Mouse (Mus musculus): ENCODE data around the gene Ass1. TPM values are rescaled to one million over a fixed set of nuclear protein-coding genes. Genes with fewer than 3 reads are reported as not detected.

The Ass1 gene
- total RNA-seq, 2 experiments from 2014 or later: 27.5 to 27.7 TPM

GRCm38 (mm10) chr2:31476107-31476820, 6.3 kb downstream of the Ass1 start:
- H3K27ac ChIP-seq: no peak overlapping the region
- no peak for DNase-seq (ENCODE audit: low spot score in 2 of 2)
- no peak for TF ChIP-seq CTCF (conservative IDR thresholded peaks at IDR 0.05)
- H3K4me3 ChIP-seq: no peak overlapping the region

- TF ChIP-seq CTCF (conservative IDR thresholded peaks at IDR 0.05): no peak
- no peak for DNase-seq (ENCODE audit: low spot score in 2 of 2)
- Histone ChIP-seq H3K4me3 (no peak overlapping the region), H3K27ac (no peak overlapping the region)
Measured at GRCm38 (mm10) chr2:31477234-31478161, 7.5 kb downstream of the Ass1 start.

GRCm38 (mm10) chr2:31482914-31483575, 13.0 kb downstream of the Ass1 start:
- peak; percentile 80 to 90 for DNase-seq (ENCODE audit: low spot score in 2 of 2)
- Histone ChIP-seq H3K4me3 (no peak overlapping the region), H3K27ac (no peak overlapping the region)
- TF ChIP-seq CTCF (conservative IDR thresholded peaks at IDR 0.05): peak; percentile 99

DNA sequence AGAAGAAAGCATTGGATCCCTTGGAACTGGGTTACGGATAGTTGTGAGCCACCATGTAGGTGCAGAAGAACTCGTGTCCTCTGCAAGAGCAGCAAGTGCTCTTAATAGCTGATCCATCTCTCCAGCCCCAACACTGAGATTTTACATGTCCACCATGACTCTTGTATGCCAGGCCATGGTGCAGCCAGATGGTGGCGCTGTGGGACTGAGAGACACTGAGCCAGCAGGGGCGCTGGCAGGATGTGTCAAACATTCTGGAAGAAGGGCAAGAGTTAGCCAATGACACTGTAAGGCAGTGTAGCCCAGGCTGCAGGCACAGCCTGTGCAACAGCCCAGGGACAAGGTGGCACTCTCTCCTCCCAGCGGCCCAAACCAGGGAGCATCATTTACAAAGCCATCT, 14.2 kb downstream of the Ass1 start:
- Histone ChIP-seq H3K27ac (no peak overlapping the region), H3K4me3 (no peak overlapping the region)
- TF ChIP-seq CTCF (conservative IDR thresholded peaks at IDR 0.05): peak; percentile 95
- peak; percentile 48 to 82 for DNase-seq (ENCODE audit: low spot score in 2 of 2)

DNA sequence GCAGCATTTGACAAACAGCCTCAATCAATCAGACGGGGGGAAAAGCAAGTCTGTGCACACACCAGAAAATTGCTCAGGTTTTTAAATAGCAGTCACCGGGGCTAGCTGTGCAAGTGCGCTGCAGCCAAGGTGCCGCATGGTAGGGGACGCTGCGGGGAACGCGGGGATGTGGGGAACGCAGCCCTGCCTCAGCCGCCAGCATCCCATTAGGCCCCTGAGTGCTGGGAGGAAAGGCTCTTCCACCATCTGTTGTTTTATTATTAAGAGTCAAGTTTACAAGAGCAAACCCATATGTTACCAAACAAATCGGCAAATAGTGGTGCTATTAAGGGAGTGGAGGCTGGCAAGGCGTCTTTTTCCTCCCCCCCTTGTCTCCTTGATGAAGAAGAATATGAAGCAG, 19.2 kb downstream of the Ass1 start:
- no peak for TF ChIP-seq CTCF (conservative IDR thresholded peaks at IDR 0.05)
- no peak for DNase-seq (ENCODE audit: low spot score in 2 of 2)
- Histone ChIP-seq H3K4me3 (no peak overlapping the region), H3K27ac (no peak overlapping the region)

- TF ChIP-seq CTCF (conservative IDR thresholded peaks at IDR 0.05): no peak
- no peak overlapping the region for H3K4me3 ChIP-seq
- no peak for DNase-seq (ENCODE audit: low spot score in 2 of 2)
- no peak overlapping the region for H3K27ac ChIP-seq
Measured at GRCm38 (mm10) chr2:31490556-31490955, 20.5 kb downstream of the Ass1 start.

GRCm38 (mm10) chr2:31492308-31492707, 22.3 kb downstream of the Ass1 start:
- peak; percentile 33 for TF ChIP-seq CTCF (conservative IDR thresholded peaks at IDR 0.05)

DNA sequence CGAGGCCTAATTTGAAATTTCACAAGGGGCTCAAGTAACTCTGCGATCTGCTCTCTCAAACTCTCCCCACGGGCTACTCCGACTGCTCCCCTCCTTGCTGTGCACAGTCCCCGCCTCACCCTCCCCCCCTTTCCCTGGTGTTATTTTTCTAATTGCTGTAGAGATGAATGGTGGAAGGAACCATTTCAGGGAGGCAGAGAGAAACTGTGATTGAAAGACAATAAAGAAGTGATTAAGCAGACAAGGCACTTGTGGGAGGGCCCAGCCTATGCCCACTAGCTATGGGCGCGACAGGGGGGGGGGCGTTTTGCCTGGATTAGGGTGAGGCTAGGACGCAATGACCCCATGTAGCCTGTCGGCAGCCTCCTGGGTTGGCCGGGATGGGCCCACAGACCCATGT, 23.2 kb downstream of the Ass1 start:
- Histone ChIP-seq H3K4me3 (no peak overlapping the region), H3K27ac (no peak overlapping the region)
- no peak for TF ChIP-seq CTCF (conservative IDR thresholded peaks at IDR 0.05)
- DNase-seq (ENCODE audit: low spot score in 2 of 2): no peak

More at GRCm38 (mm10) chr2:31492308-31492707, 22.3 kb downstream of the Ass1 start:
- DNase-seq (ENCODE audit: low spot score in 2 of 2): no peak
- Histone ChIP-seq H3K4me3 (no peak overlapping the region), H3K27ac (no peak overlapping the region)

DNA sequence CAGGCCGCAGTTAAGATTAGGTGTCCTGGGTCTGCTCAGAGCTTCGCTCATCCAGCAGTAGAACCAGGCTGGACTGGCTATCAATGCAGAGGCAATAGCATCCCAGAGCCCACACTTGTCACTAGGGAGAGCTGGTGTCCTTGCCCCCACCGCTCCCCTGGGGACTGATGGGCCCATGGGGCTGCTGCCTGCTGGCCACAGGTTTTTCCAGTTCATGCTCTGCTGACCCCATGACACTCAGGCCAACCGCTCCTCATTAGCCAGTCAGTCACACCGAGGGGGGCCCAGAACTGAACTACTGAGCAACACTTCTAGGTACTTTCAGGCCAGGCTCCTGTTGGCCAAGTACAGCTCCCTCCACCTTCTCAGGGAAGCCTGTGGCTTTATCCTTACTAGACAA, 24.3 kb downstream of the Ass1 start:
- no peak overlapping the region for H3K4me3 ChIP-seq
- no peak for TF ChIP-seq CTCF (conservative IDR thresholded peaks at IDR 0.05)
- no peak overlapping the region for H3K27ac ChIP-seq
- DNase-seq (ENCODE audit: low spot score in 2 of 2): no peak

DNA sequence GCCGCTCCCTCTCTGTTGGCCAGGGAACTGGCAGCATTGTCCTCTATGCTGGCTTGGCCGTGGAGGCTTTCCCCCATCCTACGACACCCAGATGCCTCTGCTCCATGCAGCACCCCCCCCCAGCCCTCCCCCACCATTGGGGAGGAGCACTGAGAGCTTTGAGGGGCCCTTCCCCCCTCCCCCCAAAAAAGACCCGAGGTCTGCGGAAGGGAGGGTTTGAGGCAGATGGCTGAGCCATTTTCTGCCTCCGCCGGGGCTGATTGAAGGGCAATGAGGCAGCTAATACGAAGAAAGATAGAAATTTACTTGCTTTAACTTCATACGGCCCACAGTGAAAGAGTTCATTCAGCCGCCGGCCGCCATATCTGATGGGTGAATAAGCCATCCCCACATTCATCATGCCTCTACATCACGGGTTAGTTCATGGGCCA, 25.1 kb downstream of the Ass1 start:
- Histone ChIP-seq H3K27ac (no peak overlapping the region), H3K4me3 (no peak overlapping the region)
- DNase-seq (ENCODE audit: low spot score in 2 of 2): no peak
- no peak for TF ChIP-seq CTCF (conservative IDR thresholded peaks at IDR 0.05)

DNA sequence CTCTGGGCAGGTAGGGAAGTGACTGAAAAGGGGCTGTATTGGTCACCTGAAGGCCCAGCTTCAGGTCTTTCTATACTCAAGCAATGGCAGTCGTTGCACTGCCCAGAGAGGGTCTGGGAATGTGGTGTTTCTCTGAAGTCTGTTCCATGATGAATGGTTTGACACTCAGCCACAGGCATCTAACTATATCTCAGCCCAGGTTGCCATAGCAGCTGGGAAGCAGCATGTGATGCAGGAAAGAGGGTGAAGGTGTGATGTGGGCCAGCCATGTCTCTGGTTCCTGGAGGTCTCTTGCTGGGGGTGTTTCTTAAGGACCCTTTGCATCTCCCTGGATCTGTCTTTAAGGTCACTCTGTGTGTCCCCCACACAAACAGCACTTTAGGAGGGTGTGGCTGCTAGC, 26.1 kb downstream of the Ass1 start:
- no peak for DNase-seq (ENCODE audit: low spot score in 2 of 2)
- no peak for TF ChIP-seq CTCF (conservative IDR thresholded peaks at IDR 0.05)
- Histone ChIP-seq H3K4me3 (no peak overlapping the region), H3K27ac (no peak overlapping the region)

- no peak for TF ChIP-seq CTCF (conservative IDR thresholded peaks at IDR 0.05)
- Histone ChIP-seq H3K4me3 (no peak overlapping the region), H3K27ac (no peak overlapping the region)
- DNase-seq (ENCODE audit: low spot score in 2 of 2): no peak
Measured at GRCm38 (mm10) chr2:31497113-31497512, 27.1 kb downstream of the Ass1 start.

- DNase-seq (ENCODE audit: low spot score in 2 of 2): no peak
- TF ChIP-seq CTCF (conservative IDR thresholded peaks at IDR 0.05): no peak
- Histone ChIP-seq H3K4me3 (no peak overlapping the region), H3K27ac (no peak overlapping the region)
Measured at GRCm38 (mm10) chr2:31497635-31498034, 27.6 kb downstream of the Ass1 start.
